Mouse (Mus musculus): ENCODE results near the gene Macrod2. TPM values are rescaled to one million over a fixed set of nuclear protein-coding genes. Genes with fewer than 3 reads are reported as not detected.

Macrod2 gene
- polyA plus RNA-seq, 1 experiment from 2014 or later = 34.8 TPM

- peak; percentile 43; the same call in 1 of the 2 replicates for ATAC-seq (replicated peaks; ENCODE audit: low FRiP score)
- peak overlapping the region; percentile 69 for H3K4me2 ChIP-seq
- H3K36me3 ChIP-seq = no peaks in the 10 kb centered on the region
- H3K27me3 ChIP-seq = no peaks in the 10 kb centered on the region
- no peaks in the 10 kb centered on the region for H3K9me3 ChIP-seq (replicated peaks)
- H3K27ac ChIP-seq = peak overlapping the region; percentile 73; the same call in 1 of the 2 replicates
- H3K4me1 ChIP-seq = peaks cover 13% of the 10 kb centered on the region; the same call in 1 of the 2 replicates
- WGBS = under 1% methylated on average over 12 of the region's 12 CpGs
- H3K4me3 ChIP-seq (replicated peaks) = peak overlapping the region; percentile 62
- H3K9ac ChIP-seq = peak overlapping the region; percentile 63
Observed at GRCm38 (mm10) chr2:140670457-140670856, 275.3 kb downstream of the Macrod2 start.

DNA sequence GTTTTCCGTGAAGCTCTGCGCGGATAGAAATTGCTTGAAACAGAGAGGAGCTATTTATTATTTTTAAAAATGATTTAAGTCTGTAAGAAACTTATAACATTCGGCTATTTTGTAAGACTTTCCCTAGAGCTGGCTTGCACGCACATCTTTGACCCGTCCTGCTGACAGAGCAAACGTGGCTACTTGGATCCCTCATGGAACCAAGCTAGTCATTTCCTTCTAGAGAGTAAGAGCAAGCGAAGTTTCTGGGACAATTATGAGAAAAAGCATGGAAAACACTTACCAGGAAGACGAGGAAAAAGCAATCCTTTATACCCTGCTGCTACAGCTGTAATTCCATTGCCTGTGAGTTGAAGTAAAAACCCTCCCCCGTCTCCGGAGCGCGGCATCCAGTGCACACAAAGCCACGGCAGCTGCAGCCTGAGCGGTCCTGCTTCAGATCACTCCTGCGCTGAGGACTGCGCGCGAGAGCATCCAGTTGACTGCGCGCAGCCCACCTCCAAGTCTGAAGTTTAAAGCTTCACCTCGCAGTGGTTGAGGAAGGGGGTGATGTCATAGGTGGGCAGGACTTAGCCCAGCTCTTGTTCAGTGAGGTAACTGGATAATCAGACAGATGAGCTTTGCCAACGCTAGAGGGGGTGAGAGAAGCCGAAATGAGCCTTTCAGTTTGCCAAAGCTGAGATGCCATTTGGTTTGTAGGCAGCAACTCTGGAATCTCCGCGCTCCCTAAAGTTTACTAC, 276.0 kb downstream of the Macrod2 start, which contains the start of gene Flrt3:
TSS of gene Flrt3 (minus strand) at position 507 of the 740 bp plus-strand sequence.
- Histone ChIP-seq H3K9me3 (replicated peaks) (no peaks in the 10 kb centered on the region), H3K9ac (peak within 1 kb of the TSS; percentile 63), H3K27ac (peak within 1 kb of the TSS; percentile 73), H3K4me1 (peaks cover 13% of the 10 kb centered on the region; the same call in 1 of the 2 replicates), H3K36me3 (no peaks in the 10 kb centered on the region), H3K4me2 (peak within 1 kb of the TSS; percentile 69), H3K4me3 (replicated peaks) (peak within 1 kb of the TSS; percentile 62), H3K27me3 (no peaks in the 10 kb centered on the region)
- WGBS = under 1% methylated on average over 26 of the region's 26 CpGs
- peak; percentile 100 for ATAC-seq (replicated peaks; ENCODE audit: low FRiP score)

DNA sequence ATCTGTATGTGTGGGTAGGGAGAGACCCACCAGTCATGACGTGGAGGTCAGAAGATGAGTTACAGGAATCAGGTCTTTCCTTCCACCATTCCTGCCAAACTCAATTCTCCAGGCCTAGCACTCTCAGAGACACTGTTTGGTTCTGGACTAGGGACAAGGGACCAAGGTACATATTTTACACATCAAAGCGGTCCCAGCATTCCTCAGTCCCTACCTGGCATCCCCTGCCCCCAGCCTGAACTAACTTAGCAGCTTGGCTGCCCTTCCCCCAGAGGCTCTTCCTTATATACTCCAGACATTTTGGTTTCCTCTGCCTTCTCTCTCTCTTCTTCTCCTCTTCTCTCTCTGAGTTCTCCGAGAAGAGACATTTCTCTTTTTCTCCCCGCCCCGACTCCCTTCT, 278.4 kb downstream of the Macrod2 start:
- Histone ChIP-seq H3K9me3 (replicated peaks) (no peaks in the 10 kb centered on the region), H3K4me3 (replicated peaks) (no peak overlapping the region), H3K9ac (no peak overlapping the region), H3K4me2 (no peak overlapping the region), H3K36me3 (no peaks in the 10 kb centered on the region), H3K27me3 (no peaks in the 10 kb centered on the region), H3K4me1 (0 out of 2 replicates have a peak, but pooled peaks cover 8% of the 10 kb centered on the region), H3K27ac (no peak overlapping the region)
- ATAC-seq (replicated peaks; ENCODE audit: low FRiP score) = no peak
- 87% methylated on average over 5 of the region's 5 CpGs for WGBS

- Histone ChIP-seq H3K4me2 (no peak overlapping the region), H3K36me3 (no peaks in the 10 kb centered on the region), H3K27me3 (no peaks in the 10 kb centered on the region), H3K4me3 (replicated peaks) (no peak overlapping the region), H3K9ac (no peak overlapping the region), H3K4me1 (no peaks in the 10 kb centered on the region), H3K27ac (no peak overlapping the region), H3K9me3 (replicated peaks) (no peaks in the 10 kb centered on the region)
- WGBS = 45% methylated on average over 3 of the region's 3 CpGs
- no peak for ATAC-seq (replicated peaks; ENCODE audit: low FRiP score)
Observed at GRCm38 (mm10) chr2:140676728-140677127, 281.6 kb downstream of the Macrod2 start.

GRCm38 (mm10) chr2:140690906-140691305, 295.8 kb downstream of the Macrod2 start:
- H3K9ac ChIP-seq = no peak overlapping the region
- H3K4me3 ChIP-seq (replicated peaks) = no peak overlapping the region
- H3K4me1 ChIP-seq = no peaks in the 10 kb centered on the region
- H3K4me2 ChIP-seq = no peak overlapping the region
- H3K27me3 ChIP-seq = no peaks in the 10 kb centered on the region
- 84% methylated on average over 2 of the region's 2 CpGs for WGBS
- H3K36me3 ChIP-seq = no peaks in the 10 kb centered on the region
- no peaks in the 10 kb centered on the region for H3K9me3 ChIP-seq (replicated peaks)
- no peak overlapping the region for H3K27ac ChIP-seq
- ATAC-seq (replicated peaks; ENCODE audit: low FRiP score) = no peak

GRCm38 (mm10) chr2:140691403-140691802, 296.3 kb downstream of the Macrod2 start:
- WGBS = 68% methylated on average over 1 of the region's 1 CpGs
- Histone ChIP-seq H3K36me3 (no peaks in the 10 kb centered on the region), H3K4me2 (no peak overlapping the region), H3K4me1 (no peaks in the 10 kb centered on the region), H3K27me3 (no peaks in the 10 kb centered on the region), H3K9me3 (replicated peaks) (no peaks in the 10 kb centered on the region), H3K27ac (no peak overlapping the region), H3K9ac (no peak overlapping the region), H3K4me3 (replicated peaks) (no peak overlapping the region)
- no peak for ATAC-seq (replicated peaks; ENCODE audit: low FRiP score)

GRCm38 (mm10) chr2:140692461-140692860, 297.4 kb downstream of the Macrod2 start:
- no peaks in the 10 kb centered on the region for H3K9me3 ChIP-seq (replicated peaks)
- no peak overlapping the region for H3K4me2 ChIP-seq
- no peaks in the 10 kb centered on the region for H3K4me1 ChIP-seq
- no peak for ATAC-seq (replicated peaks; ENCODE audit: low FRiP score)
- H3K27me3 ChIP-seq = no peaks in the 10 kb centered on the region
- WGBS = 22% methylated on average over 4 of the region's 4 CpGs
- no peak overlapping the region for H3K9ac ChIP-seq
- H3K36me3 ChIP-seq = no peaks in the 10 kb centered on the region
- H3K27ac ChIP-seq = no peak overlapping the region
- H3K4me3 ChIP-seq (replicated peaks) = no peak overlapping the region

DNA sequence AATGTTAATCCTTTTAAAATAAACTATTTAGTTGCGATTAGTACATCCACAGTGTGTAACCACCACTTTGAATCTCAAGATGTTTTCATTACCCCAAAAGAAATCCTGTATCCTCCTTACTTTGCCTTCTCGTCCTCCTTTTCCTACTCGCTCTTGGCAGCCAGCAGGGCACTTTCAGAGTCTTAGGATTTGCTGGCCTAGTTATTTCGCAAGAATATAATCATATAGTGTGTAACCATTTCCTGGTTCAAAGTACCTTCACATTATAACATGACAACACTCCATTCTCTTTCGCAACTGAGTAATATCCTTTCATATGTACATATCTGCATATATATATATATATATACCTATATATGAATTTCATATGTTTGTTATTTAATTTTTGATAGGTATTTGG, 298.7 kb downstream of the Macrod2 start:
- no peaks in the 10 kb centered on the region for H3K9me3 ChIP-seq (replicated peaks)
- H3K27ac ChIP-seq = no peak overlapping the region
- ATAC-seq (replicated peaks; ENCODE audit: low FRiP score) = no peak
- H3K4me3 ChIP-seq (replicated peaks) = no peak overlapping the region
- H3K27me3 ChIP-seq = no peaks in the 10 kb centered on the region
- H3K36me3 ChIP-seq = no peaks in the 10 kb centered on the region
- H3K9ac ChIP-seq = no peak overlapping the region
- H3K4me1 ChIP-seq = no peaks in the 10 kb centered on the region
- H3K4me2 ChIP-seq = no peak overlapping the region
- 86% methylated on average over 5 of the region's 5 CpGs for WGBS

- no peak overlapping the region for H3K4me2 ChIP-seq
- H3K4me1 ChIP-seq = no peaks in the 10 kb centered on the region
- no peak for ATAC-seq (replicated peaks; ENCODE audit: low FRiP score)
- H3K27me3 ChIP-seq = no peaks in the 10 kb centered on the region
- no peak overlapping the region for H3K4me3 ChIP-seq (replicated peaks)
- no peaks in the 10 kb centered on the region for H3K36me3 ChIP-seq
- whole genome bisulfite sequencing = 31% methylated on average over 3 of the region's 3 CpGs
- no peak overlapping the region for H3K27ac ChIP-seq
- H3K9ac ChIP-seq = no peak overlapping the region
- H3K9me3 ChIP-seq (replicated peaks) = no peaks in the 10 kb centered on the region
Observed at GRCm38 (mm10) chr2:140698585-140698984, 303.5 kb downstream of the Macrod2 start.

GRCm38 (mm10) chr2:140703377-140703776, 308.3 kb downstream of the Macrod2 start:
- 77% methylated on average over 4 of the region's 4 CpGs for WGBS
- Histone ChIP-seq H3K4me2 (no peak overlapping the region), H3K9ac (no peak overlapping the region), H3K9me3 (replicated peaks) (no peaks in the 10 kb centered on the region), H3K4me1 (peaks cover 4% of the 10 kb centered on the region; the same call in 1 of the 2 replicates), H3K27ac (no peak overlapping the region), H3K4me3 (replicated peaks) (no peak overlapping the region), H3K36me3 (no peaks in the 10 kb centered on the region), H3K27me3 (no peaks in the 10 kb centered on the region)
- no peak for ATAC-seq (replicated peaks; ENCODE audit: low FRiP score)

GRCm38 (mm10) chr2:140704146-140704545, 309.0 kb downstream of the Macrod2 start:
- 0 out of 2 replicates have a peak, but pooled peaks have one; percentile 9 for ATAC-seq (replicated peaks; ENCODE audit: low FRiP score)
- H3K9me3 ChIP-seq (replicated peaks) = no peaks in the 10 kb centered on the region
- no peak overlapping the region for H3K27ac ChIP-seq
- H3K4me1 ChIP-seq = peaks cover 4% of the 10 kb centered on the region; the same call in 1 of the 2 replicates
- 46% methylated on average over 3 of the region's 3 CpGs for WGBS
- H3K27me3 ChIP-seq = no peaks in the 10 kb centered on the region
- H3K9ac ChIP-seq = no peak overlapping the region
- no peak overlapping the region for H3K4me2 ChIP-seq
- no peak overlapping the region for H3K4me3 ChIP-seq (replicated peaks)
- H3K36me3 ChIP-seq = no peaks in the 10 kb centered on the region

GRCm38 (mm10) chr2:140705278-140705677, 310.2 kb downstream of the Macrod2 start:
- WGBS = 14% methylated on average over 2 of the region's 2 CpGs
- Histone ChIP-seq H3K27me3 (no peaks in the 10 kb centered on the region), H3K36me3 (no peaks in the 10 kb centered on the region), H3K27ac (no peak overlapping the region), H3K9me3 (replicated peaks) (no peaks in the 10 kb centered on the region), H3K4me3 (replicated peaks) (no peak overlapping the region), H3K4me2 (no peak overlapping the region), H3K9ac (no peak overlapping the region), H3K4me1 (peaks cover 4% of the 10 kb centered on the region; the same call in 1 of the 2 replicates)
- ATAC-seq (replicated peaks; ENCODE audit: low FRiP score) = no peak

Data from kidney, embryonic 15.5 days (tissue).